Mouse (Mus musculus): Measurements from ENCODE around the gene Epha4.

Gene Epha4

GRCm38 (mm10) chr1:77446438-77446837 lies 68.5 kb downstream of the Epha4 start:
- DNase-seq (ENCODE audit: low spot score in 2 of 2), result no peak

DNA sequence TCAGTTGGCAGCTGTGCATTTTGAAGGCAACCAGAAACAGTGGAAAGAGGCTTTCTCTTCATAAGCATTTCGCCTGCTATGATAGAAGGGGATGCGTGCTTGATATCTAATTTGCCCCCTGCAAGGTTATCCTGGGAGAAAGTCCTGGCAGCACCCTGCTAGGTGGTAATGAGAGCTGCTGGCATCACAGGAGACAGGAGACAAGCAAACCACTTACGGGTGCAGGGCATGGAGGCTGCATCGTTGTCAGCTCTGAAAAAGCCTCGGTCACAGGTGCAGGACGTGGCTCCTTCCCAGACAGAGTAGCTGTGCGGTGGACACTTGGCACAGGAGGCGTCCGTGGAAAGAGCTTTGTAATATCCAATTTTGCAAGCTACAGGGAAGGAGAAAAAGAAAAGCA lies 70.2 kb downstream of the Epha4 start:
- DNase-seq (ENCODE audit: low spot score in 2 of 2), result no peak

GRCm38 (mm10) chr1:77441987-77442386 lies 72.9 kb downstream of the Epha4 start:
- no peak for DNase-seq (ENCODE audit: low spot score in 2 of 2)

GRCm38 (mm10) chr1:77441401-77441800 lies 73.5 kb downstream of the Epha4 start:
- DNase-seq (ENCODE audit: low spot score in 2 of 2), result no peak

GRCm38 (mm10) chr1:77440512-77440911 lies 74.4 kb downstream of the Epha4 start:
- no peak for DNase-seq (ENCODE audit: low spot score in 2 of 2)

DNA sequence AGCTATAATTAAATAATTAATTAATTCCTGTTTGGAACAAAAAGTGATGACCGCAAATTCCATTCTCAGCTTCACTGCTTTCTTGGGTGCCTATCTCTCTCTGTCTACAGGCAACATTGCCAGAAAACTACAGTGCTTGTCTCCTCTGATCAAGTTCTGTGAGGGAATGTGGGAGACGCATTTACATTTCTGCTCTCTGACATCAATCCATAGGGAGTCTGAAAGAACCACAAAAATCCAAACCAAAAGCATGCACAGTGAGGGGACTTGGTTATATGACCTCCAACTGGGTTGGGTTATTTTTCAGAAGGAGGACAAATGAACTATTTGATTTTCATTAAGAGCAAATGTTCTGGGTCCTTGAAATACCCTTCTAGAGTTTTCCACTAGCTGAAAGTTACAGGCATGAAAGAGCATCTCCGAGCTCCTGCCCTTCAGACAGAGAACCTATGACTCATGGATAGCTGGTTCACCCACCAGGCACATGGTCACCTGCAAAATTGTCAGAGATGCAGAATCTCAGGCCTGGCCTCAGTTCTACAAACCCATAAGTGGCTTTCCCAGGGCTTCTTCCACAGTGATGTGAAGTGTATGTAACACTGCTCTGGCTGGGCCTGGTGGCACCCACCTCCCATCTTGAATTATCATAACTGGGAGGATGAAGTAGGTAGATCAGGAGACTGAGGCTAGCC lies 75.4 kb downstream of the Epha4 start:
- no peak for DNase-seq (ENCODE audit: low spot score in 2 of 2)

DNA sequence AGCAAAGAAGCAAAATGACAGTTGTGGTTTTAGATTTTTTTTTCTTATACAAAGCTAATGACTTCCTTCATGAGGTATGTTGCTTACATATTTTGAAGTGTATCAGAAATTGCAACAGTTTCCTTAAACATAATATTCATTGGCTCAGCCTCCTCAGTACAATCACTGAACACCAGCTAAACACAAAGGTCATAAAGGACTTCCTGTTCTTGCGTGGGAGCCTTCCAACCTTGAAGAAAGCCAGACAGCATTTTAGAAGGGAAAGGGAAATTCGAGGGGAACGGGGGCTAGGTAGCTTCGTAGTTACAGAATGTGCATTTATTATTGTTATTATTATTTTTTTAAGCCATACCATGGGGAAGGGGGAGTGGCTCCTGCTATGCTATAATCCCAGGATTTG lies 76.2 kb downstream of the Epha4 start:
- DNase-seq (ENCODE audit: low spot score in 2 of 2), result no peak

DNA sequence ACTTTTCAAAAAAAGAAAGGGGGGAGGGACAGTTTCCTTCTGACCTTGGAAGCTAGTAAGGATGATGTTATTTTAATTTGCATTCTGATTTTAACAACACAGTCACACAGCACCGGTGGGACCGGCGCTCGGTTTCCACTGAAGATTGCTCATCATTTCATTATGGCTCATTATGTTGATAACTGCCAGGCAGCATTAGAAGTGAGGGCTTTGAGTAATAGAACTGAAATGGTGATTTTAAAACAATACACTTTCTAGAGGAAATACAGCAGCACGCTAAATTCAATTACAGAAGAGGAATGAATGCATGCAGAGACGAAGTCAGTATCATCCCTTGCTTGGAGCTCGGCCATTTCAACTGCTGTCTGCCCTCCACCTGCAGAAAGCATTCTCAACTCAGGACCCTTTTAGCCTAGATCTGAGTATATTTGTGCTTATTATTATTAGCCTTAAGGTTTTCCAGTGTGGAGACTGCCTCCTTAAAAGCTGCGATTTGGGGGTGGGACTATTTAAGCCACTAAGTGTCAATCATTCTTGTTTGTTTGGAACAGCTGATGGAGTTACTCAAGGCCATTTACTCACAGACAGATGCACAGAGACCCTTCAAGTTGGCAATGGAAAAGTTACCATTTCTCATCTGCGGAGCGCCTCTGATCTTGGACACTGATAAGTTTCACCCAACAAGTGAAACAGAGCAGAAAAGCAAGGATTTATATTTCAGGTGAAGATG lies 76.8 kb downstream of the Epha4 start:
- DNase-seq (ENCODE audit: low spot score in 2 of 2), result no peak

- DNase-seq (ENCODE audit: low spot score in 2 of 2), result no peak
These were observed 79.8 kb downstream of the Epha4 start for GRCm38 (mm10) chr1:77435045-77435444.

- no peak for DNase-seq (ENCODE audit: low spot score in 2 of 2)
These were observed 81.7 kb downstream of the Epha4 start for GRCm38 (mm10) chr1:77433148-77433547.

- no peak for DNase-seq (ENCODE audit: low spot score in 2 of 2)
These were observed 82.4 kb downstream of the Epha4 start for GRCm38 (mm10) chr1:77432489-77432888.

- DNase-seq (ENCODE audit: low spot score in 2 of 2), result no peak
These were observed 85.7 kb downstream of the Epha4 start for GRCm38 (mm10) chr1:77429174-77429573.

GRCm38 (mm10) chr1:77426956-77427355 lies 87.9 kb downstream of the Epha4 start:
- DNase-seq (ENCODE audit: low spot score in 2 of 2), result no peak

DNA sequence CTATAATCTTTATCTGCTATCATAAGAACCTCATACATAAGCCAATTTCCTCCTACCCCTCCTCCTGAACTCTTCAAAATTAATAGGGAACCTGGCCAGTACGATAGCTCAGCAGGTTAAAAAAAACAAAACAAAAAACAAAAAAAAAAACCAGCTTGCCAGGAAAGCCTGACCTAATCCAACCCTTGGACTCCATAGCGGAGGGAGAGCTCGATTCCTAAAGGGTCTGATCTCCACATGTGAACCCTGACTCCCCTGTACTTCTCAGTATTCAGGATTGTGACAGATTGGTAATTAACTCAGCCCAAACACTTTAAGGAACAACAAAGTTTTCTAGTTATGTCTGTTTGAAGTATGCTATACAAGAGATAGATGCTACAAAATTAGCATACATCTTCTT lies 89.7 kb downstream of the Epha4 start:
- DNase-seq (ENCODE audit: low spot score in 2 of 2), result no peak

GRCm38 (mm10) chr1:77421081-77421480 lies 93.8 kb downstream of the Epha4 start:
- DNase-seq (ENCODE audit: low spot score in 2 of 2), result peak; percentile 20 to 26

- DNase-seq (ENCODE audit: low spot score in 2 of 2), result no peak
These were observed 94.5 kb downstream of the Epha4 start for GRCm38 (mm10) chr1:77420348-77420747.

- DNase-seq (ENCODE audit: low spot score in 2 of 2), result no peak
These were observed 98.0 kb downstream of the Epha4 start for GRCm38 (mm10) chr1:77416872-77417271.

- no peak for DNase-seq (ENCODE audit: low spot score in 2 of 2)
These were observed 101.8 kb downstream of the Epha4 start for GRCm38 (mm10) chr1:77412871-77413669.

GRCm38 (mm10) chr1:77412285-77412684 lies 102.6 kb downstream of the Epha4 start:
- DNase-seq (ENCODE audit: low spot score in 2 of 2), result peak in 1 of 2 experiments; percentile 1

DNA sequence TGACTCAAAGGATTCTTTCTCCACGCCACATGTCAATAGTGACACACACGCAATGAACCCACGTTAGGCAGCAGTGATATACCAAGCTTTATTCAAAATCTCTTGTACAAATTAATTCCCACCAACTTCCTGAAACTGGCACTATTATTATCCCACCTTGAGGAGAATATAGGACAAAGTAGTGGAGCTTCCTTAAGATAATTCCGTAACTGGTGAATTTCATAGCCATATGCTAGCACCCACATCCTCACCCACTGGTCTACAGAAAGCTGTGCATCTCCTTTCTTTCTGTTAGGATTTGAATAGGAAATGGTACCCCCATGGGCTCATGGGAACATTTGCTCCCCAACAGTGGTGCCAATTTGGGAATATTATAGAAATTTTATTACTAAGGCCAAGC lies 103.7 kb downstream of the Epha4 start:
- DNase-seq (ENCODE audit: low spot score in 2 of 2), result no peak

DNA sequence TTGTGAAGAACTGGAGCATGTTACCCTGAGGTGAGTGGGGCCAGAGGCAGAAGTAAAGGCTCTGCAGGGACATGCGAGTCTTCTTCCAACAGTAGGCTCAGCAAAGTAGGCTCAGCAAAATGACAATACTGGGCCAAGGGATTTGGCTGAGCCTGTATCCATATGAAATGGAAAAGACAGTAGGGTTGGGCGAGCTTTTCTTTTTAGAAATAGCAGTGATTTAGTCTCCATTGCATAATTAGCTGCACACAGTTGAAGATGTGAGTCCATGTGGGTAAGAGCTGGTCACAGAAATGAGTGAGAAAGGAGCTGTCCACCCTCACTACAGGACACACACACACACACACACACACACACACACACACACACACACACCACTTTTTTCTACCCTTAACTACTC lies 104.2 kb downstream of the Epha4 start:
- no peak for DNase-seq (ENCODE audit: low spot score in 2 of 2)

DNA sequence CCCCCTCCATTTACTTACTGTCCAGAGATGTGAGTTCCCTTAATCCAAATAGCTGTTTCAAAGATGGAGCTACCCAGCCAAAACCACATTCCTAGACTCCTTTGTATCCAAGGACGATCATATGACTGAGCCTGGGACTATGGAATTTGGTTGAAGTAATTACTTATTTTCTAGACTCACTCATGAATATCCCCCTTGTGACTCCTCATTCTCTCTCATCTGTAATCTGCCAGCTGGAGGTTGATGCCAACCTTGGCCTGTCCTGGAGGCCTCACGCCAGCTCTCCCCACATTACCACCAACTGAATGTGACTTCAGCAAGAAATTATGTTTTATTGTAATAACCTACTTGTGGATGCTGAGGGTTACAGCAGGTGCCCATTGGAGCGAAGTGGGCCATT lies 104.7 kb downstream of the Epha4 start:
- DNase-seq (ENCODE audit: low spot score in 2 of 2), result no peak

DNA sequence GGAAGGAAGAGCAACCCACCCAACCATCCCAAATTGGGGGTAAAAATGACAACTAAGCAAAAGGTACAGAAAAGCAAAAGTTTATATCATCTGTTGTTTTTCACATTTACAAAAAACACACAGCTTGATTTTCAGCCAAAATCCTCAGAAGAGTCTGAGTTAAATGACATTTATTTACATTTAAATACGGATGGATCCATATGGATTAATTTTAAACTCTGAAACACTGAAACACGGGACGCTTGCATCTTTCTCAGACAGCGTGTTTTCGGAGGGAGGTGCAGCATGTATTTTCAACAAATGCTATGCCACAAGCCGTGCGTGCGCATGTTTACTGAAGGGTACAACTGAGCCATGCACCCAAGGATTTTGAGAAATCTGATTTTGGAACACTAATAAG lies 105.4 kb downstream of the Epha4 start:
- no peak for DNase-seq (ENCODE audit: low spot score in 2 of 2)
